Mouse (Mus musculus): ENCODE data around the gene Aif1. TPM values are rescaled to one million over a fixed set of nuclear protein-coding genes. Genes with fewer than 3 reads are reported as not detected.
A peak's percentile ranks its signal among the peaks of the same experiment; 100 is the strongest.

Aif1 gene
- polyA plus RNA-seq, 1 experiment = 2.1 TPM

- H3K27ac ChIP-seq (ENCODE audit: insufficient read depth, low read length) = 0 out of 2 replicates have a peak overlapping the region, but pooled peaks have one; percentile 21
- no peaks in the 10 kb centered on the region for H3K27me3 ChIP-seq (ENCODE audit: control insufficient read depth, insufficient read depth, low read length, poor library complexity, severe bottlenecking)
- TF ChIP-seq CTCF (IDR thresholded peaks at IDR 0.05; ENCODE audit: low read depth, low read length) (no peak), POLR2A (IDR thresholded peaks at IDR 0.05; ENCODE audit: insufficient read depth, low read length) (no peak), EP300 (IDR thresholded peaks at IDR 0.05; ENCODE audit: insufficient read depth, low read depth, low read length) (no peak)
- no peaks in the 10 kb centered on the region for H3K4me1 ChIP-seq (ENCODE audit: control insufficient read depth, insufficient read depth, low read length)
- H3K36me3 ChIP-seq (ENCODE audit: control insufficient read depth, insufficient read depth, low read length, poor library complexity, severe bottlenecking) = no peaks in the 10 kb centered on the region
- no peak overlapping the region; the same call in 1 of the 2 replicates for H3K9ac ChIP-seq (ENCODE audit: low read depth, poor library complexity, severe bottlenecking)
- H3K9me3 ChIP-seq (replicated peaks; ENCODE audit: control insufficient read depth, insufficient read depth, low read length, poor library complexity, severe bottlenecking) = no peaks in the 10 kb centered on the region
- H3K4me3 ChIP-seq (ENCODE audit: low read depth, low read length) = no peak overlapping the region
These were observed 11.5 kb upstream of the Aif1 start for GRCm38 (mm10) chr17:35187345-35187744.

DNA sequence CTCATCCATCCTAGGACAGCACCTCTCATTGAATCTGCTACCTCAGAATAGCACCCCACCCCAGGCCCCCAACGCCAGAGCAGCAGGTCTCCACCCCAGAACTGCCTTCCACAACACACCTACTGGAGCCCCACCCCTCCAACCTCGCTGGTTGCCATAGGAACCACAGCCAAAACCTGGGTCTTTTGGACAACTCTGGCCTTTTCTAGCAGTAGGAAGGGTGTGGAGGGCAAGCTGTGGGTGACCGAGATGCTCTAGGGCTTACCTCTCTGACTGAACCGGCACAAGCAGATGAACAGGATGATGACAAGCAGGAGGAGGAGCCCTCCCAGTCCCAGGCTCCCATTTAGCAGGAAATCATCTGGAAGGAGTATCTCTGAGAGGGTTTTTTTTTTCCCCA lies 10.8 kb upstream of the Aif1 start:
- Histone ChIP-seq H3K27ac (ENCODE audit: insufficient read depth, low read length) (0 out of 2 replicates have a peak overlapping the region, but pooled peaks have one; percentile 1), H3K4me3 (ENCODE audit: low read depth, low read length) (peak overlapping the region; percentile 6), H3K9me3 (replicated peaks; ENCODE audit: control insufficient read depth, insufficient read depth, low read length, poor library complexity, severe bottlenecking) (no peaks in the 10 kb centered on the region), H3K4me1 (ENCODE audit: control insufficient read depth, insufficient read depth, low read length) (no peaks in the 10 kb centered on the region), H3K36me3 (ENCODE audit: control insufficient read depth, insufficient read depth, low read length, poor library complexity, severe bottlenecking) (no peaks in the 10 kb centered on the region), H3K27me3 (ENCODE audit: control insufficient read depth, insufficient read depth, low read length, poor library complexity, severe bottlenecking) (no peaks in the 10 kb centered on the region), H3K9ac (ENCODE audit: low read depth, poor library complexity, severe bottlenecking) (no peak overlapping the region)
- TF ChIP-seq POLR2A (IDR thresholded peaks at IDR 0.05; ENCODE audit: insufficient read depth, low read length) (no peak), CTCF (IDR thresholded peaks at IDR 0.05; ENCODE audit: low read depth, low read length) (no peak), EP300 (IDR thresholded peaks at IDR 0.05; ENCODE audit: insufficient read depth, low read depth, low read length) (no peak)

DNA sequence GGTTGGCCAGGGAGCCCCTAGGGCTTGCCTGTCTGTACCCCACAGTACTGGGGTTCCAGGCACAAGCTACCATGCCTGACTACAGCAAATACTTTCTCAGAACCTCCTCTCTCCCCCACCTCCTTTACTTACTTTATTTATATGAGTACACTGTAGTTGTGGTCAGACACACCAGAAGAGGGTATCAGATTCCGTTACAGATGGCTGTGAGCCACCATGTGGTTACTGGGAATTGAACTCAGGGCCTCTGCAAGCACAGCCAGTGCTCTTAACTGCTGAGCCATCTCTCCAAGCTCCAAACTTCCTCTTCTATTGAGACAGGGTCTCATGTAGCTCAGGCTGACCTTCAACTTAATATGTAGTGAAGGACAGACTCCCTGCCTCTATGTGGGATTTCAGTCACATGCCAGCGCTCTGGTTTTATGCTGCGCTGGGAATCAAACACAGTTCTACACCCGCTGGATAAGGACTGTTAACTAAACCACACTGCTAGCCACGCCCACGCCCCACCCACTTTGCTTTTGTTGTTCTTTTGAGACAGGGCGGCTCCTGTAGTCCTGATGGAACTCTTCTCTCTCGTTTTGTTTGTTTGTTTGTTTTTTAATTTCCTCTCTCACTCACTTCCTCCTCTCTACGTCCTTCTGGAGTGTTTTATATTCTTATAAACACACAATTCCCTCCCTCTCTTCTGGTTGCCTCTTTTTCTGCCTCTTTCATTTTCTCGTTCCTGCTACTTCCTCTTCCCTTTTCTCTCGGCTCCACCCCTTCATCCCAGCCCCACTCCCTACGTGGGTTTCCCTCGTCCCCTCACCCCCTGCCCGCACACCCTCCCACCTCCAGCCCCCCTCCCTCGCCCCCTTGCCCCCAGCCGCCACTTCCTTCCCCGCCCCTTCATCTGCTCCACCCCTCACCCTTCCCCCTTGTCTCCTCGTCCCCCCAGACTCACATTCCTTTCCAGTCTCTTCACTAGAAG lies 10.1 kb upstream of the Aif1 start:
- no peaks in the 10 kb centered on the region for H3K27me3 ChIP-seq (ENCODE audit: control insufficient read depth, insufficient read depth, low read length, poor library complexity, severe bottlenecking)
- H3K9me3 ChIP-seq (replicated peaks; ENCODE audit: control insufficient read depth, insufficient read depth, low read length, poor library complexity, severe bottlenecking) = no peaks in the 10 kb centered on the region
- no peaks in the 10 kb centered on the region for H3K36me3 ChIP-seq (ENCODE audit: control insufficient read depth, insufficient read depth, low read length, poor library complexity, severe bottlenecking)
- H3K4me1 ChIP-seq (ENCODE audit: control insufficient read depth, insufficient read depth, low read length) = no peaks in the 10 kb centered on the region
- no peak overlapping the region for H3K9ac ChIP-seq (ENCODE audit: low read depth, poor library complexity, severe bottlenecking)
- H3K4me3 ChIP-seq (ENCODE audit: low read depth, low read length) = peak overlapping the region; percentile 45
- TF ChIP-seq EP300 (IDR thresholded peaks at IDR 0.05; ENCODE audit: insufficient read depth, low read depth, low read length) (no peak), CTCF (IDR thresholded peaks at IDR 0.05; ENCODE audit: low read depth, low read length) (no peak), POLR2A (IDR thresholded peaks at IDR 0.05; ENCODE audit: insufficient read depth, low read length) (no peak)
- H3K27ac ChIP-seq (ENCODE audit: insufficient read depth, low read length) = peak overlapping the region; percentile 32; the same call in 1 of the 2 replicates

GRCm38 (mm10) chr17:35180093-35180492 lies 4.2 kb upstream of the Aif1 start:
- Histone ChIP-seq H3K4me3 (ENCODE audit: low read depth, low read length) (no peak overlapping the region), H3K27me3 (ENCODE audit: control insufficient read depth, insufficient read depth, low read length, poor library complexity, severe bottlenecking) (no peaks in the 10 kb centered on the region), H3K36me3 (ENCODE audit: control insufficient read depth, insufficient read depth, low read length, poor library complexity, severe bottlenecking) (no peaks in the 10 kb centered on the region), H3K9me3 (replicated peaks; ENCODE audit: control insufficient read depth, insufficient read depth, low read length, poor library complexity, severe bottlenecking) (no peaks in the 10 kb centered on the region), H3K4me1 (ENCODE audit: control insufficient read depth, insufficient read depth, low read length) (no peaks in the 10 kb centered on the region), H3K9ac (ENCODE audit: low read depth, poor library complexity, severe bottlenecking) (no peak overlapping the region), H3K27ac (ENCODE audit: insufficient read depth, low read length) (no peak overlapping the region)
- no peak for TF ChIP-seq EP300 (IDR thresholded peaks at IDR 0.05; ENCODE audit: insufficient read depth, low read depth, low read length)
- no peak for TF ChIP-seq CTCF (IDR thresholded peaks at IDR 0.05; ENCODE audit: low read depth, low read length)
- TF ChIP-seq POLR2A (IDR thresholded peaks at IDR 0.05; ENCODE audit: insufficient read depth, low read length) = no peak

DNA sequence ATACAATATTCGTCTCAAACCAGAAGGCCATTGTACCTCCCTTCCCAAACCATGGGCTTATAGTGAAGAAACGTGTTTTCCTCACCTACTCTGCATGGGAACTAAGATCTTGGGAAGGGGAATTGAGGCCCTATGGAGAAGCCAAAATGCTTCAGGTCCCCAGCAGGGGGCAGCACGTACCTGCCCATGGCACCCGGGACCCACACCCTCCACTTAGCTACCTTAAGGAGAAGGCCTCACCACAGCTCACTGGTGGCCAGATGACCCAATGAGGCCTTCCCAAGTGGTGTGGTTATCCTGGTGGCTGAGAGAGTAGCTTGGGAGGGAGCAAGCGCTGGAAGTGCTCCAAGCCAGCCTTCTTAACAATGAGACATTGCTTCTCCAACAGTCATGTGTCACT lies 2.7 kb upstream of the Aif1 start:
- Histone ChIP-seq H3K4me1 (ENCODE audit: control insufficient read depth, insufficient read depth, low read length) (no peaks in the 10 kb centered on the region), H3K27me3 (ENCODE audit: control insufficient read depth, insufficient read depth, low read length, poor library complexity, severe bottlenecking) (no peaks in the 10 kb centered on the region), H3K9ac (ENCODE audit: low read depth, poor library complexity, severe bottlenecking) (no peak overlapping the region), H3K27ac (ENCODE audit: insufficient read depth, low read length) (no peak overlapping the region), H3K36me3 (ENCODE audit: control insufficient read depth, insufficient read depth, low read length, poor library complexity, severe bottlenecking) (no peaks in the 10 kb centered on the region), H3K4me3 (ENCODE audit: low read depth, low read length) (no peak overlapping the region), H3K9me3 (replicated peaks; ENCODE audit: control insufficient read depth, insufficient read depth, low read length, poor library complexity, severe bottlenecking) (no peaks in the 10 kb centered on the region)
- TF ChIP-seq POLR2A (IDR thresholded peaks at IDR 0.05; ENCODE audit: insufficient read depth, low read length) (no peak), EP300 (IDR thresholded peaks at IDR 0.05; ENCODE audit: insufficient read depth, low read depth, low read length) (0 out of 2 replicates have a peak, but pooled peaks have one; percentile 22), CTCF (IDR thresholded peaks at IDR 0.05; ENCODE audit: low read depth, low read length) (peak; percentile 96)

- no peak overlapping the region for H3K27ac ChIP-seq (ENCODE audit: insufficient read depth, low read length)
- TF ChIP-seq CTCF (IDR thresholded peaks at IDR 0.05; ENCODE audit: low read depth, low read length) (no peak), EP300 (IDR thresholded peaks at IDR 0.05; ENCODE audit: insufficient read depth, low read depth, low read length) (no peak), POLR2A (IDR thresholded peaks at IDR 0.05; ENCODE audit: insufficient read depth, low read length) (no peak)
- H3K27me3 ChIP-seq (ENCODE audit: control insufficient read depth, insufficient read depth, low read length, poor library complexity, severe bottlenecking) = no peaks in the 10 kb centered on the region
- H3K9ac ChIP-seq (ENCODE audit: low read depth, poor library complexity, severe bottlenecking) = no peak overlapping the region
- H3K4me3 ChIP-seq (ENCODE audit: low read depth, low read length) = no peak overlapping the region
- no peaks in the 10 kb centered on the region for H3K4me1 ChIP-seq (ENCODE audit: control insufficient read depth, insufficient read depth, low read length)
- no peaks in the 10 kb centered on the region for H3K36me3 ChIP-seq (ENCODE audit: control insufficient read depth, insufficient read depth, low read length, poor library complexity, severe bottlenecking)
- H3K9me3 ChIP-seq (replicated peaks; ENCODE audit: control insufficient read depth, insufficient read depth, low read length, poor library complexity, severe bottlenecking) = no peaks in the 10 kb centered on the region
These were observed 486 bp downstream of the Aif1 start for GRCm38 (mm10) chr17:35175382-35175781.
